Mouse (Mus musculus) hindbrain, embryonic 13.5 days (tissue): Measurements from ENCODE around the gene Nmrk2. TPM values are rescaled to one million over a fixed set of nuclear protein-coding genes. Genes with fewer than 3 reads are reported as not detected.

Experiments used
- ATAC-seq: fragments of 200-750 bp; cut with Nextera tagmentation; 2 replicates; pipeline ENCODE4 v1.8.0; 2017; ENCODE audit warnings: moderate TSS enrichment; ENCODE audit not compliant: low FRiP score
- H3K27ac ChIP-seq: fragments of 300-500 bp; sonication (generic); 2 replicates; pipeline ENCODE4 v1.5.1; 2015; ENCODE audit warnings: inconsistent platforms, mild to moderate bottlenecking, moderate library complexity
- H3K27me3 ChIP-seq: fragments of 300-500 bp; sonication (generic); 2 replicates; pipeline ENCODE4 v1.6.1; 2015; ENCODE audit warnings: mild to moderate bottlenecking, inconsistent platforms
- H3K36me3 ChIP-seq: fragments of 300-500 bp; sonication (generic); 2 replicates; pipeline ENCODE4 v1.6.1; 2015; ENCODE audit warnings: mild to moderate bottlenecking, inconsistent platforms
- H3K4me1 ChIP-seq: fragments of 300-500 bp; sonication (generic); replicated peaks from 2 replicates; pipeline ENCODE4 v1.6.1; 2015; ENCODE audit warnings: inconsistent platforms
- H3K4me2 ChIP-seq: fragments of 300-500 bp; sonication (generic); 2 replicates; pipeline ENCODE4 v1.6.1; 2015; ENCODE audit warnings: inconsistent platforms, mild to moderate bottlenecking, moderate library complexity
- H3K4me3 ChIP-seq: fragments of 300-500 bp; sonication (generic); 2 replicates; pipeline ENCODE4 v1.5.1; 2015; ENCODE audit warnings: mild to moderate bottlenecking, inconsistent platforms
- H3K9ac ChIP-seq: fragments of 300-500 bp; sonication (generic); 2 replicates; pipeline ENCODE4 v1.6.1; 2015; ENCODE audit warnings: mild to moderate bottlenecking, inconsistent platforms
- H3K9me3 ChIP-seq: fragments of 300-500 bp; sonication (generic); 2 replicates; pipeline ENCODE4 v1.6.1; 2016; ENCODE audit warnings: inconsistent platforms
- WGBS: fragments of 180-500 bp; shearing (Covaris S2); methylation state at CpG from one replicate; pipeline ENCODE4 v1.1.7; 2015; 5-methylcytosine and 5-hydroxymethylcytosine counted together
- polyA plus RNA-seq: library from polyadenylated mRNA; unstranded; fragments of >200 nt; fragmentation: Nextera tagmentation; extraction: Ambion mirVana; gene quantifications from 2 replicates; pipeline ENCODE4 v1.2.1, GENCODE M21; 2015

Nmrk2 gene
- polyA plus RNA-seq, 1 experiment from 2014 or later: 0.09 TPM

GRCm38 (mm10) chr10:81204137-81204536, 2.3 kb upstream of the Nmrk2 start:
- Histone ChIP-seq H3K4me1 (no peaks in the 10 kb centered on the region), H3K4me2 (no peak overlapping the region), H3K27me3 (peaks cover 11% of the 10 kb centered on the region), H3K9ac (no peak overlapping the region), H3K4me3 (no peak overlapping the region), H3K36me3 (peaks cover 47% of the 10 kb centered on the region), H3K27ac (0 out of 2 replicates have a peak overlapping the region, but pooled peaks have one; percentile 30), H3K9me3 (no peaks in the 10 kb centered on the region)
- ATAC-seq: 0 out of 2 replicates have a peak, but pooled peaks have one; percentile 21
- WGBS: 71% methylated on average over 4 of the region's 4 CpGs

GRCm38 (mm10) chr10:81202978-81203720, 1.3 kb upstream of the Nmrk2 start:
- no peaks in the 10 kb centered on the region for H3K9me3 ChIP-seq
- 0 out of 2 replicates have a peak overlapping the region, but pooled peaks have one; percentile 30 for H3K27ac ChIP-seq
- peak; percentile 17; the same call in 1 of the 2 replicates for ATAC-seq
- H3K4me2 ChIP-seq: no peak overlapping the region
- WGBS: 75% methylated on average over 8 of the region's 8 CpGs
- no peak overlapping the region for H3K4me3 ChIP-seq
- no peaks in the 10 kb centered on the region for H3K4me1 ChIP-seq
- peaks cover 18% of the 10 kb centered on the region for H3K27me3 ChIP-seq
- H3K9ac ChIP-seq: no peak overlapping the region
- H3K36me3 ChIP-seq: peaks cover 39% of the 10 kb centered on the region

- WGBS: 78% methylated on average over 20 of the region's 20 CpGs
- Histone ChIP-seq H3K9ac (peak overlapping the region; percentile 20; the same call in 1 of the 2 replicates), H3K9me3 (no peaks in the 10 kb centered on the region), H3K27me3 (peaks cover 38% of the 10 kb centered on the region), H3K4me2 (no peak overlapping the region), H3K36me3 (peaks cover 17% of the 10 kb centered on the region), H3K27ac (no peak overlapping the region), H3K4me3 (no peak overlapping the region), H3K4me1 (no peaks in the 10 kb centered on the region)
- no peak for ATAC-seq
These were observed 1.1 kb downstream of the Nmrk2 start for GRCm38 (mm10) chr10:81200605-81201287.

- Histone ChIP-seq H3K4me1 (no peaks in the 10 kb centered on the region), H3K4me2 (no peak overlapping the region), H3K36me3 (peaks cover 10% of the 10 kb centered on the region), H3K27me3 (peaks cover 44% of the 10 kb centered on the region), H3K27ac (no peak overlapping the region), H3K9me3 (no peaks in the 10 kb centered on the region), H3K9ac (no peak overlapping the region), H3K4me3 (no peak overlapping the region)
- WGBS: 86% methylated on average over 13 of the region's 13 CpGs
- no peak for ATAC-seq
These were observed 1.7 kb downstream of the Nmrk2 start for GRCm38 (mm10) chr10:81200141-81200540.

- Histone ChIP-seq H3K27me3 (peaks cover 56% of the 10 kb centered on the region), H3K27ac (no peak overlapping the region), H3K9me3 (no peaks in the 10 kb centered on the region), H3K4me2 (no peak overlapping the region), H3K4me1 (peaks cover 7% of the 10 kb centered on the region), H3K9ac (no peak overlapping the region), H3K4me3 (no peak overlapping the region), H3K36me3 (no peaks in the 10 kb centered on the region)
- 91% methylated on average over 6 of the region's 6 CpGs for WGBS
- no peak for ATAC-seq
These were observed 2.9 kb downstream of the Nmrk2 start for GRCm38 (mm10) chr10:81198990-81199389.

GRCm38 (mm10) chr10:81198230-81198629, 3.6 kb downstream of the Nmrk2 start:
- 6% methylated on average over 9 of the region's 9 CpGs for WGBS
- H3K9ac ChIP-seq: no peak overlapping the region
- H3K9me3 ChIP-seq: no peaks in the 10 kb centered on the region
- no peak overlapping the region for H3K4me3 ChIP-seq
- H3K27ac ChIP-seq: no peak overlapping the region
- ATAC-seq: no peak
- H3K4me2 ChIP-seq: no peak overlapping the region
- H3K27me3 ChIP-seq: peaks cover 57% of the 10 kb centered on the region
- no peaks in the 10 kb centered on the region for H3K36me3 ChIP-seq
- peaks cover 13% of the 10 kb centered on the region for H3K4me1 ChIP-seq

GRCm38 (mm10) chr10:81197305-81197704, 4.5 kb downstream of the Nmrk2 start:
- no peak overlapping the region for H3K4me2 ChIP-seq
- no peak for ATAC-seq
- no peaks in the 10 kb centered on the region for H3K36me3 ChIP-seq
- H3K4me3 ChIP-seq: no peak overlapping the region
- H3K27me3 ChIP-seq: peaks cover 57% of the 10 kb centered on the region
- H3K4me1 ChIP-seq: peaks cover 19% of the 10 kb centered on the region
- H3K27ac ChIP-seq: no peak overlapping the region
- 50% methylated on average over 6 of the region's 6 CpGs for WGBS
- no peak overlapping the region for H3K9ac ChIP-seq
- no peaks in the 10 kb centered on the region for H3K9me3 ChIP-seq

- 64% methylated on average over 11 of the region's 11 CpGs for WGBS
- H3K27ac ChIP-seq: no peak overlapping the region
- H3K9ac ChIP-seq: no peak overlapping the region
- no peak overlapping the region for H3K4me3 ChIP-seq
- peaks cover 1% of the 10 kb centered on the region; the same call in 1 of the 2 replicates for H3K36me3 ChIP-seq
- no peak overlapping the region for H3K4me2 ChIP-seq
- H3K4me1 ChIP-seq: peaks cover 26% of the 10 kb centered on the region
- H3K27me3 ChIP-seq: peaks cover 57% of the 10 kb centered on the region
- no peak for ATAC-seq
- no peaks in the 10 kb centered on the region for H3K9me3 ChIP-seq
These were observed 5.3 kb downstream of the Nmrk2 start for GRCm38 (mm10) chr10:81196470-81197065.

GRCm38 (mm10) chr10:81195300-81195699, 6.6 kb downstream of the Nmrk2 start:
- Histone ChIP-seq H3K4me1 (peaks cover 28% of the 10 kb centered on the region), H3K9ac (no peak overlapping the region), H3K27me3 (peaks cover 57% of the 10 kb centered on the region), H3K9me3 (no peaks in the 10 kb centered on the region), H3K4me3 (no peak overlapping the region), H3K4me2 (no peak overlapping the region), H3K36me3 (peaks cover 14% of the 10 kb centered on the region), H3K27ac (no peak overlapping the region)
- ATAC-seq: no peak
- WGBS: 76% methylated on average over 4 of the region's 4 CpGs

- Histone ChIP-seq H3K9ac (peak overlapping the region; percentile 53), H3K4me1 (peaks cover 28% of the 10 kb centered on the region), H3K4me3 (no peak overlapping the region), H3K9me3 (no peaks in the 10 kb centered on the region), H3K27me3 (peaks cover 47% of the 10 kb centered on the region), H3K4me2 (0 out of 2 replicates have a peak overlapping the region, but pooled peaks have one; percentile 2), H3K27ac (no peak overlapping the region), H3K36me3 (peaks cover 23% of the 10 kb centered on the region)
- 16% methylated on average over 37 of the region's 37 CpGs for WGBS
- ATAC-seq: no peak
These were observed 7.7 kb downstream of the Nmrk2 start for GRCm38 (mm10) chr10:81193991-81194774.

- Histone ChIP-seq H3K4me2 (peak overlapping the region; percentile 92), H3K27ac (peak overlapping the region; percentile 98), H3K36me3 (peaks cover 32% of the 10 kb centered on the region), H3K9me3 (no peaks in the 10 kb centered on the region), H3K27me3 (peaks cover 40% of the 10 kb centered on the region), H3K4me1 (peaks cover 28% of the 10 kb centered on the region), H3K4me3 (peak overlapping the region; percentile 58), H3K9ac (peak overlapping the region; percentile 79)
- peak; percentile 45 for ATAC-seq
- 2% methylated on average over 19 of the region's 19 CpGs for WGBS
These were observed 8.8 kb downstream of the Nmrk2 start for GRCm38 (mm10) chr10:81192968-81193501.
